Mouse (Mus musculus): ENCODE results near the gene Luc7l3. TPM values are rescaled to one million over a fixed set of nuclear protein-coding genes. Genes with fewer than 3 reads are reported as not detected.

Gene Luc7l3
- total and polyA plus RNA-seq, 3 experiments: 47.3 to 90.5 (median 54.7) TPM

- TF ChIP-seq USF2 (IDR thresholded peaks at IDR 0.05; ENCODE audit: borderline replicate concordance in 1 of 2, insufficient read depth in 1 of 2, low read depth in 1 of 2, low read length in 2 of 2) (no peak), ZMIZ1 (IDR thresholded peaks at IDR 0.05; ENCODE audit: low read depth, low read length) (no peak), CHD1 (IDR thresholded peaks at IDR 0.05; ENCODE audit: low read depth, low read length) (no peak), ZKSCAN1 (IDR thresholded peaks at IDR 0.05; ENCODE audit: low read depth, low read length) (no peak)
- DNase-seq (ENCODE audit: low read depth, low spot score): no peak
- Histone ChIP-seq H3K9me3 (replicated peaks; ENCODE audit: insufficient read depth, low read length) (no peaks in the 10 kb centered on the region), H3K9ac (ENCODE audit: control insufficient read depth, low read depth, low read length, poor library complexity, severe bottlenecking) (no peak overlapping the region), H3K36me3 (ENCODE audit: control insufficient read depth in 1 of 2, insufficient read depth in 2 of 2, low read length in 2 of 2) (no peaks in the 10 kb centered on the region), H3K79me2 (ENCODE audit: control insufficient read depth, insufficient read depth, low read length, poor library complexity) (no peaks in the 10 kb centered on the region), H3K4me3 (ENCODE audit: control insufficient read depth in 1 of 2, insufficient read depth in 1 of 2, low read depth in 2 of 2, low read length in 2 of 2) (no peak overlapping the region), H3K27me3 (ENCODE audit: control insufficient read depth in 1 of 2, insufficient read depth in 2 of 2, low read length in 2 of 2) (peaks cover 4 to 5% of the 10 kb centered on the region in 2 experiments; a peak in 2 of 4 replicates), H3K27ac (ENCODE audit: control insufficient read depth, low read depth, low read length) (no peak overlapping the region), H3K4me1 (ENCODE audit: control insufficient read depth in 1 of 2, insufficient read depth in 2 of 2, low read length in 2 of 2) (peaks cover 0 to 3% of the 10 kb centered on the region in 2 experiments; a peak in 1 of 4 replicates)
These were observed 83.0 kb downstream of the Luc7l3 start for GRCm38 (mm10) chr11:94238786-94239185.

Other genes with a start within 250 kb of the Luc7l3 start
- gene Tob1, start 110.5 kb downstream of the Luc7l3 start, total RNA-seq (2012; rRNA removed): 2.4 and 3.4 TPM in 2 replicates
- 1 to 10 TPM in 1 of 2 experiments, not detected in 1; 7.5 TPM for gene Tob1, start 110.5 kb downstream of the Luc7l3 start, polyA plus RNA-seq (2012; ENCODE audit: insufficient read depth in 1 of 2, insufficient read length in 2 of 2, low read depth in 1 of 2, low replicate concordance in 2 of 2, missing spikeins in 1 of 2)
- not detected in 2 replicates for gene Wfikkn2, start 76.0 kb downstream of the Luc7l3 start, total RNA-seq (2012; rRNA removed)
- gene Wfikkn2, start 76.0 kb downstream of the Luc7l3 start, polyA plus RNA-seq (2012; ENCODE audit: insufficient read depth in 1 of 2, insufficient read length in 2 of 2, low read depth in 1 of 2, low replicate concordance in 2 of 2, missing spikeins in 1 of 2): not detected
- gene Gm21885, start 40.1 kb downstream of the Luc7l3 start, total RNA-seq (2012; rRNA removed): not detected in 2 replicates
- gene Gm21885, start 40.1 kb downstream of the Luc7l3 start, polyA plus RNA-seq (2012; ENCODE audit: insufficient read depth in 1 of 2, insufficient read length in 2 of 2, low read depth in 1 of 2, low replicate concordance in 2 of 2, missing spikeins in 1 of 2): under 1 TPM in 1 of 2 experiments, not detected in 1; 0.74 TPM
- 37.1 and 39.4 TPM in 2 replicates for gene Ankrd40, start 6.0 kb upstream of the Luc7l3 start, total RNA-seq (2012; rRNA removed)
- 10 to 100 TPM in 1 of 2 experiments, not detected in 1; 60.0 TPM for gene Ankrd40, start 6.0 kb upstream of the Luc7l3 start, polyA plus RNA-seq (2012; ENCODE audit: insufficient read depth in 1 of 2, insufficient read length in 2 of 2, low read depth in 1 of 2, low replicate concordance in 2 of 2, missing spikeins in 1 of 2)
- 0.13 and 0.27 TPM in 2 replicates for gene Abcc3, start 71.0 kb upstream of the Luc7l3 start, total RNA-seq (2012; rRNA removed)
- under 1 TPM in 1 of 2 experiments, not detected in 1; 0.29 TPM for gene Abcc3, start 71.0 kb upstream of the Luc7l3 start, polyA plus RNA-seq (2012; ENCODE audit: insufficient read depth in 1 of 2, insufficient read length in 2 of 2, low read depth in 1 of 2, low replicate concordance in 2 of 2, missing spikeins in 1 of 2)
- gene Cacna1g, start 152.2 kb upstream of the Luc7l3 start, total RNA-seq (2012; rRNA removed): 0.04 TPM in 1 of 2 replicates, not detected in the other
- under 1 TPM in 1 of 2 experiments, not detected in 1; 0.01 TPM for gene Cacna1g, start 152.2 kb upstream of the Luc7l3 start, polyA plus RNA-seq (2012; ENCODE audit: insufficient read depth in 1 of 2, insufficient read length in 2 of 2, low read depth in 1 of 2, low replicate concordance in 2 of 2, missing spikeins in 1 of 2)
- not detected in 2 replicates for gene Spata20, start 164.2 kb upstream of the Luc7l3 start, total RNA-seq (2012; rRNA removed)
- not detected for gene Spata20, start 164.2 kb upstream of the Luc7l3 start, polyA plus RNA-seq (2012; ENCODE audit: insufficient read depth in 1 of 2, insufficient read length in 2 of 2, low read depth in 1 of 2, low replicate concordance in 2 of 2, missing spikeins in 1 of 2)
- not detected in 2 replicates for gene Epn3, start 178.0 kb upstream of the Luc7l3 start, total RNA-seq (2012; rRNA removed)
- not detected for gene Epn3, start 178.0 kb upstream of the Luc7l3 start, polyA plus RNA-seq (2012; ENCODE audit: insufficient read depth in 1 of 2, insufficient read length in 2 of 2, low read depth in 1 of 2, low replicate concordance in 2 of 2, missing spikeins in 1 of 2)
- 0.12 TPM in 1 of 2 replicates, not detected in the other for gene Mycbpap, start 199.8 kb upstream of the Luc7l3 start, total RNA-seq (2012; rRNA removed)
- under 1 TPM in 1 of 2 experiments, not detected in 1; 0.17 TPM for gene Mycbpap, start 199.8 kb upstream of the Luc7l3 start, polyA plus RNA-seq (2012; ENCODE audit: insufficient read depth in 1 of 2, insufficient read length in 2 of 2, low read depth in 1 of 2, low replicate concordance in 2 of 2, missing spikeins in 1 of 2)
- 27.9 and 28.7 TPM in 2 replicates for gene Rsad1, start 227.3 kb upstream of the Luc7l3 start, total RNA-seq (2012; rRNA removed)
- gene Rsad1, start 227.3 kb upstream of the Luc7l3 start, polyA plus RNA-seq (2012; ENCODE audit: insufficient read depth in 1 of 2, insufficient read length in 2 of 2, low read depth in 1 of 2, low replicate concordance in 2 of 2, missing spikeins in 1 of 2): 10 to 100 TPM in 1 of 2 experiments, not detected in 1; 24.0 TPM
- 0.08 TPM in 1 of 2 replicates, not detected in the other for gene Chad, start 243.1 kb upstream of the Luc7l3 start, total RNA-seq (2012; rRNA removed)
- gene Chad, start 243.1 kb upstream of the Luc7l3 start, polyA plus RNA-seq (2012; ENCODE audit: insufficient read depth in 1 of 2, insufficient read length in 2 of 2, low read depth in 1 of 2, low replicate concordance in 2 of 2, missing spikeins in 1 of 2): under 1 TPM in 1 of 2 experiments, not detected in 1; 0.11 TPM

All from MEL (cell line).